Mouse (Mus musculus) midbrain, embryonic 15.5 days (tissue): ENCODE data around the gene Adat2. TPM values are rescaled to one million over a fixed set of nuclear protein-coding genes. Genes with fewer than 3 reads are reported as not detected.
A peak's percentile ranks its signal among the peaks of the same experiment; 100 is the strongest.

Experiments
- ATAC-seq: fragments of 200-750 bp; cut with Nextera tagmentation; replicated peaks from 2 replicates; pipeline ENCODE4 v1.8.0; 2017; ENCODE audit warnings: moderate TSS enrichment
- H3K27ac ChIP-seq: fragments of 300-500 bp; sonication (generic); 2 replicates; pipeline ENCODE4 v1.5.1; 2015; ENCODE audit warnings: mild to moderate bottlenecking, inconsistent platforms
- H3K27me3 ChIP-seq: fragments of 300-500 bp; sonication (generic); replicated peaks from 2 replicates; pipeline ENCODE4 v1.6.1; 2015; ENCODE audit warnings: inconsistent platforms
- H3K36me3 ChIP-seq: fragments of 300-500 bp; sonication (generic); replicated peaks from 2 replicates; pipeline ENCODE4 v1.6.1; 2015; ENCODE audit warnings: inconsistent platforms
- H3K4me1 ChIP-seq: fragments of 300-500 bp; sonication (generic); 2 replicates; pipeline ENCODE4 v1.6.1; 2015; ENCODE audit warnings: inconsistent platforms
- H3K4me2 ChIP-seq: fragments of 300-500 bp; sonication (generic); 2 replicates; pipeline ENCODE4 v1.6.1; 2015; ENCODE audit warnings: inconsistent platforms, mild to moderate bottlenecking, moderate library complexity
- H3K4me3 ChIP-seq: fragments of 300-500 bp; sonication (generic); 2 replicates; pipeline ENCODE4 v1.5.1; 2015; ENCODE audit warnings: mild to moderate bottlenecking, inconsistent platforms
- H3K9ac ChIP-seq: fragments of 300-500 bp; sonication (generic); 2 replicates; pipeline ENCODE4 v1.6.1; 2015; ENCODE audit warnings: mild to moderate bottlenecking, inconsistent platforms
- H3K9me3 ChIP-seq: fragments of 300-500 bp; sonication (generic); 2 replicates; pipeline ENCODE4 v1.6.1; 2016; ENCODE audit warnings: inconsistent platforms
- WGBS: fragments of 180-500 bp; shearing (Covaris S2); methylation state at CpG from one replicate; pipeline ENCODE4 v1.1.7; 2015; ENCODE audit warnings: mixed read lengths; 5-methylcytosine and 5-hydroxymethylcytosine counted together
- polyA plus RNA-seq: library from polyadenylated mRNA; unstranded; fragments of >200 nt; fragmentation: Nextera tagmentation; extraction: Ambion mirVana; gene quantifications from 2 replicates; pipeline ENCODE4 v1.2.1, GENCODE M21; 2015

The Adat2 gene
- polyA plus RNA-seq, 1 experiment from 2014 or later, result 2.0 TPM

- 67% methylated on average over 8 of the region's 8 CpGs for WGBS
- no peak overlapping the region for H3K27ac ChIP-seq
- no peak overlapping the region for H3K9ac ChIP-seq
- ATAC-seq, result no peak
- peak overlapping the region; percentile 54 for H3K4me2 ChIP-seq
- H3K4me1 ChIP-seq, result 0 out of 2 replicates have a peak, but pooled peaks cover 1% of the 10 kb centered on the region
- H3K9me3 ChIP-seq, result no peaks in the 10 kb centered on the region
- H3K27me3 ChIP-seq, result peaks cover 18% of the 10 kb centered on the region
- no peaks in the 10 kb centered on the region for H3K36me3 ChIP-seq
- H3K4me3 ChIP-seq, result peak overlapping the region; percentile 27
Measured at GRCm38 (mm10) chr10:13565080-13565448, 12.4 kb downstream of the Adat2 start.

GRCm38 (mm10) chr10:13566393-13566792 is 13.7 kb downstream of the Adat2 start:
- H3K27ac ChIP-seq, result no peak overlapping the region
- no peak overlapping the region for H3K4me2 ChIP-seq
- peaks cover 11% of the 10 kb centered on the region; the same call in 1 of the 2 replicates for H3K4me1 ChIP-seq
- no peak overlapping the region for H3K4me3 ChIP-seq
- peaks cover 18% of the 10 kb centered on the region for H3K27me3 ChIP-seq
- no peaks in the 10 kb centered on the region for H3K36me3 ChIP-seq
- no peak for ATAC-seq
- WGBS, result 65% methylated on average over 13 of the region's 13 CpGs
- H3K9ac ChIP-seq, result no peak overlapping the region
- no peaks in the 10 kb centered on the region for H3K9me3 ChIP-seq

- H3K27me3 ChIP-seq, result peaks cover 21% of the 10 kb centered on the region
- H3K9me3 ChIP-seq, result no peaks in the 10 kb centered on the region
- WGBS, result 15% methylated on average over 7 of the region's 7 CpGs
- ATAC-seq, result peak; percentile 83
- H3K27ac ChIP-seq, result no peak overlapping the region
- H3K36me3 ChIP-seq, result no peaks in the 10 kb centered on the region
- H3K4me1 ChIP-seq, result peaks cover 11% of the 10 kb centered on the region; the same call in 1 of the 2 replicates
- no peak overlapping the region for H3K4me3 ChIP-seq
- H3K4me2 ChIP-seq, result no peak overlapping the region
- H3K9ac ChIP-seq, result no peak overlapping the region
Measured at GRCm38 (mm10) chr10:13569818-13570217, 17.1 kb downstream of the Adat2 start.

GRCm38 (mm10) chr10:13570697-13571538 is 18.2 kb downstream of the Adat2 start:
- Histone ChIP-seq H3K4me2 (no peak overlapping the region), H3K9me3 (no peaks in the 10 kb centered on the region), H3K4me1 (peaks cover 11% of the 10 kb centered on the region; the same call in 1 of the 2 replicates), H3K4me3 (no peak overlapping the region), H3K9ac (no peak overlapping the region), H3K27ac (no peak overlapping the region), H3K36me3 (no peaks in the 10 kb centered on the region), H3K27me3 (peaks cover 17% of the 10 kb centered on the region)
- 0 out of 2 replicates have a peak, but pooled peaks have one; percentile 30 for ATAC-seq
- WGBS, result 50% methylated on average over 9 of the region's 9 CpGs

- Histone ChIP-seq H3K36me3 (no peaks in the 10 kb centered on the region), H3K4me3 (no peak overlapping the region), H3K27ac (no peak overlapping the region), H3K9ac (no peak overlapping the region), H3K27me3 (peaks cover 9% of the 10 kb centered on the region), H3K9me3 (no peaks in the 10 kb centered on the region), H3K4me1 (peaks cover 11% of the 10 kb centered on the region; the same call in 1 of the 2 replicates), H3K4me2 (no peak overlapping the region)
- no peak for ATAC-seq
- 48% methylated on average over 10 of the region's 10 CpGs for WGBS
Measured at GRCm38 (mm10) chr10:13572003-13572402, 19.3 kb downstream of the Adat2 start.

GRCm38 (mm10) chr10:13572410-13572809 is 19.7 kb downstream of the Adat2 start:
- H3K9me3 ChIP-seq, result no peaks in the 10 kb centered on the region
- WGBS, result 86% methylated on average over 6 of the region's 6 CpGs
- no peak for ATAC-seq

GRCm38 (mm10) chr10:13577123-13577522 is 24.4 kb downstream of the Adat2 start:
- Histone ChIP-seq H3K9ac (no peak overlapping the region), H3K4me2 (no peak overlapping the region), H3K9me3 (no peaks in the 10 kb centered on the region), H3K4me1 (no peaks in the 10 kb centered on the region), H3K4me3 (no peak overlapping the region), H3K27ac (no peak overlapping the region), H3K36me3 (no peaks in the 10 kb centered on the region), H3K27me3 (0 out of 2 replicates have a peak, but pooled peaks cover 2% of the 10 kb centered on the region)
- ATAC-seq, result no peak
- WGBS, result 71% methylated on average over 7 of the region's 7 CpGs

More at GRCm38 (mm10) chr10:13572410-13572809, 19.7 kb downstream of the Adat2 start:
- no peaks in the 10 kb centered on the region for H3K36me3 ChIP-seq
- peaks cover 11% of the 10 kb centered on the region; the same call in 1 of the 2 replicates for H3K4me1 ChIP-seq
- H3K4me2 ChIP-seq, result no peak overlapping the region
- H3K4me3 ChIP-seq, result no peak overlapping the region
- H3K27ac ChIP-seq, result no peak overlapping the region
- H3K27me3 ChIP-seq, result peaks cover 9% of the 10 kb centered on the region
- no peak overlapping the region for H3K9ac ChIP-seq

- no peak for ATAC-seq
- 75% methylated on average over 2 of the region's 2 CpGs for WGBS
Measured at GRCm38 (mm10) chr10:13587914-13588313, 35.2 kb downstream of the Adat2 start.

GRCm38 (mm10) chr10:13592196-13592595 is 39.5 kb downstream of the Adat2 start:
- no peaks in the 10 kb centered on the region for H3K9me3 ChIP-seq
- no peaks in the 10 kb centered on the region for H3K36me3 ChIP-seq
- H3K4me3 ChIP-seq, result no peak overlapping the region
- no peak overlapping the region for H3K9ac ChIP-seq
- WGBS, result 95% methylated on average over 10 of the region's 10 CpGs
- H3K4me1 ChIP-seq, result no peaks in the 10 kb centered on the region
- no peaks in the 10 kb centered on the region for H3K27me3 ChIP-seq
- no peak overlapping the region for H3K27ac ChIP-seq
- no peak overlapping the region for H3K4me2 ChIP-seq
- no peak for ATAC-seq

More at GRCm38 (mm10) chr10:13587914-13588313, 35.2 kb downstream of the Adat2 start:
- Histone ChIP-seq H3K27ac (no peak overlapping the region), H3K9me3 (no peaks in the 10 kb centered on the region), H3K4me3 (no peak overlapping the region), H3K4me2 (no peak overlapping the region), H3K36me3 (no peaks in the 10 kb centered on the region), H3K27me3 (no peaks in the 10 kb centered on the region), H3K9ac (no peak overlapping the region), H3K4me1 (no peaks in the 10 kb centered on the region)

GRCm38 (mm10) chr10:13593529-13593928 is 40.8 kb downstream of the Adat2 start:
- Histone ChIP-seq H3K9me3 (no peaks in the 10 kb centered on the region), H3K27me3 (no peaks in the 10 kb centered on the region), H3K4me1 (no peaks in the 10 kb centered on the region), H3K4me2 (no peak overlapping the region), H3K9ac (no peak overlapping the region), H3K36me3 (no peaks in the 10 kb centered on the region), H3K4me3 (no peak overlapping the region), H3K27ac (no peak overlapping the region)
- WGBS, result 86% methylated on average over 3 of the region's 3 CpGs
- no peak for ATAC-seq

GRCm38 (mm10) chr10:13596073-13596472 is 43.4 kb downstream of the Adat2 start:
- Histone ChIP-seq H3K4me2 (no peak overlapping the region), H3K27ac (no peak overlapping the region), H3K9ac (no peak overlapping the region), H3K36me3 (no peaks in the 10 kb centered on the region), H3K27me3 (no peaks in the 10 kb centered on the region), H3K4me1 (no peaks in the 10 kb centered on the region), H3K9me3 (no peaks in the 10 kb centered on the region), H3K4me3 (no peak overlapping the region)
- ATAC-seq, result no peak
- WGBS, result 35% methylated on average over 3 of the region's 3 CpGs

GRCm38 (mm10) chr10:13596866-13597265 is 44.2 kb downstream of the Adat2 start:
- H3K9me3 ChIP-seq, result no peaks in the 10 kb centered on the region
- no peaks in the 10 kb centered on the region for H3K4me1 ChIP-seq
- H3K27ac ChIP-seq, result no peak overlapping the region
- H3K27me3 ChIP-seq, result no peaks in the 10 kb centered on the region
- no peak overlapping the region for H3K4me3 ChIP-seq
- no peak overlapping the region for H3K4me2 ChIP-seq
- no peaks in the 10 kb centered on the region for H3K36me3 ChIP-seq
- no peak for ATAC-seq
- H3K9ac ChIP-seq, result no peak overlapping the region
- WGBS, result 77% methylated on average over 9 of the region's 9 CpGs

GRCm38 (mm10) chr10:13597491-13597890 is 44.8 kb downstream of the Adat2 start:
- H3K9me3 ChIP-seq, result no peaks in the 10 kb centered on the region
- H3K9ac ChIP-seq, result no peak overlapping the region
- ATAC-seq, result no peak
- no peak overlapping the region for H3K4me2 ChIP-seq
- WGBS, result 85% methylated on average over 8 of the region's 8 CpGs
- H3K27me3 ChIP-seq, result no peaks in the 10 kb centered on the region
- H3K4me3 ChIP-seq, result no peak overlapping the region
- no peak overlapping the region for H3K27ac ChIP-seq
- H3K4me1 ChIP-seq, result no peaks in the 10 kb centered on the region
- no peaks in the 10 kb centered on the region for H3K36me3 ChIP-seq
